In genomic region chr3:149484319-149484718, GRCm38 (mm10) we compare ENCODE assay signal across 26 mouse cellular contexts.
"Had no signal": no experiment of that assay in that cellular context is flagged by ENCODE, and none has a peak within 500 bp of the region (broad histone marks: within the 10 kb centered on the region; RNA-seq: fewer than 3 reads in every experiment).

No protein-coding gene starts in this region.

- H3K9me3 ChIP-seq: heart, embryonic 10.5 days; heart, embryonic 12.5 days; hindbrain, embryonic 10.5 days; hindbrain, embryonic 12.5 days; intestine, embryonic 15.5 days; limb, embryonic 13.5 days; limb, embryonic 15.5 days; liver, embryonic 12.5 days had no signal

- DNase-seq: gastrocnemius, postnatal 10 days; gastrocnemius, postnatal 25 days; heart, adult 18-20 months; heart, postnatal 10 days; heart, postnatal 4 days; kidney, adult 18-20 months; kidney, adult 8-10 months; kidney, postnatal 10 days; kidney, postnatal 25 days; kidney, postnatal 4 days; left cerebral cortex, postnatal 4 days had no signal

- H3K27ac ChIP-seq: heart, embryonic 10.5 days; hindbrain, embryonic 10.5 days; hindbrain, embryonic 12.5 days; hindbrain, embryonic 14.5 days; intestine, embryonic 15.5 days; layer of hippocampus, adult 2 months; left cerebral cortex, adult 2 months; limb, embryonic 13.5 days; limb, embryonic 15.5 days; liver, embryonic 12.5 days; liver, embryonic 14.5 days had no signal

- H3K27me3 ChIP-seq: heart, embryonic 12.5 days; hindbrain, embryonic 12.5 days; intestine, embryonic 15.5 days; limb, embryonic 13.5 days; limb, embryonic 15.5 days; liver, embryonic 12.5 days had no signal

- H3K4me2 ChIP-seq: heart, embryonic 12.5 days; hindbrain, embryonic 12.5 days; hindbrain, embryonic 14.5 days; intestine, embryonic 15.5 days; limb, embryonic 13.5 days; limb, embryonic 15.5 days; liver, embryonic 12.5 days had no signal

- H3K36me3 ChIP-seq: heart, embryonic 10.5 days; heart, embryonic 12.5 days; hindbrain, embryonic 10.5 days; hindbrain, embryonic 12.5 days; intestine, embryonic 15.5 days; limb, embryonic 13.5 days; limb, embryonic 15.5 days; liver, embryonic 12.5 days had no signal

- H3K4me3 ChIP-seq: heart, embryonic 10.5 days; heart, embryonic 12.5 days; hindbrain, embryonic 10.5 days; hindbrain, embryonic 12.5 days; intestine, embryonic 15.5 days; layer of hippocampus, adult 2 months; left cerebral cortex, adult 2 months; limb, embryonic 13.5 days; limb, embryonic 15.5 days; liver, embryonic 12.5 days had no signal

- ATAC-seq: hindbrain, embryonic 16.5 days; inflammation-experienced regulatory T-cells, adult 6 months; intestine, embryonic 15.5 days; intestine, postnatal 0 days; liver, embryonic 12.5 days had no signal

- H3K9ac ChIP-seq: heart, embryonic 12.5 days; hindbrain, embryonic 12.5 days; hindbrain, embryonic 14.5 days; intestine, embryonic 15.5 days; limb, embryonic 13.5 days; limb, embryonic 15.5 days; liver, embryonic 12.5 days; liver, embryonic 14.5 days had no signal

- H3K4me1 ChIP-seq: heart, embryonic 12.5 days; hindbrain, embryonic 12.5 days; intestine, embryonic 15.5 days; liver, embryonic 12.5 days had no signal
